Mouse (Mus musculus): Measurements from ENCODE around the gene Msto1. TPM values are rescaled to one million over a fixed set of nuclear protein-coding genes. Genes with fewer than 3 reads are reported as not detected.
"Not testable (repeated sequence)": the region's sequence is repeated elsewhere in the genome, so short reads cannot be mapped to it uniquely, and the experiment has no call there.

The Msto1 gene
- 33.3 and 40.3 TPM in 2 replicates for polyA plus RNA-seq (2012; rRNA removed)

DNA sequence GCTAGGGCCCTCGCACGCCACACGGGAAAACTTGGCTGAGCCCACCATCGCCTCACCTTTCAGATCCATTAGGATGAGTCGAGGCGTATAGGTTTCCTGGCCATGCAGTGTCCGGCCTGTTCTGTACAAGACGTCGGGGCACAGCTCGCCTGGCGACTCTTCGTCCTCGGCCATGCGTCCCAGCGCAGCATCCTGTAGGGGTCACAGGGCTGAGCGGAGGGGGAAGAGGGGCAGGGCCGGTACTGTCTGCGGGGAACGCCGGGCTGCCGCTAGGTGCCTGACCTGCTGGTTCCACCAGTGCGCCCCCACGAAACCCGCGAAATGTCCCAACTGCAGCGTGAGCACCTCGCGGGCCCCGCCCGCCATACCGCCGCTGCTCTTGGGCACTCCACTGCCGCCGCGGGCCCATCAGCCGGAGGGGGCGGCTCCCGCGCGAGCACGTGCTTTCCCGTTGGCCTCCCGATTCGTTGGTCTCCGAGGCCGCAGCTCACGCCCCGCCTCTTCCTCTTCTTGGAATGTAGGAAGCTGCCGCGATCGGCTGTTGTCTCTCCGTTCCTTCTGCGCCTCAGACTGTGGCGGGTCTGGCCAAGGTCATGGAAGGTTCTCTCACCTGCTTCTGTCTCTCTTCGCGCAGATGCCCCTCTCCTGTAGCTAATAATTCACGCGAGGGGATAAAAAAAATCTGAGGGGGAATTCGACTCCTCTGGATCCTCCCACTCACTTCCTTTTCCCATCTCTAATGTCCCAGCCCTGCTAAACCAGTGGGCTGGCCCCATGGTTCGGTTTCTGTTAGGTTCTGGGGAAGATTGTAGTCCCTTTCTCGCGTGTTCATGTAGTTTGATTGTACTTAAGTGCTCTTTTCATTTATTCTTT lies at the start of gene Msto1:
TSS of gene Msto1 (minus strand) at position 489 of the 873 bp plus-strand sequence.
- DNase-seq (ENCODE audit: low read depth), result peak; percentile 38

DNA sequence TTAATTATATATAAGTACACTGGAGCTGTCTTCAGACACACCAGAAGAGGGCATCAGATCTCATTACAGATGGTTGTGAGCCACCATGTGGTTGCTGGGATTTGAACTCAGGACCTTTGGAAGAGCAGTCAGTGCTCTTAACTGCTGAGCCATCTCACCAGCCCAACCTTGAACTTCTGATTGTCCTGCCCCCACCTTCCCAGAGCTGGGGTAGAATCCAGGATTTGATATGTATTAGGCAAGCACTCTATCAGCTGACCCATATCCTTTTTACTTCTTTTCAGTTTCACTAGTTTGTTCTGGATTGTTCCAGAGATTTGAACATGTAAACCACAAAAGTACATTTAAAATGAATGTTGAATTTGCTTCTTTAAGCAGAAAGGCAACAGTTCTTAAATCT lies 49.4 kb upstream of the Msto1 start:
- not testable (repeated sequence) for DNase-seq (ENCODE audit: low read depth)

DNA sequence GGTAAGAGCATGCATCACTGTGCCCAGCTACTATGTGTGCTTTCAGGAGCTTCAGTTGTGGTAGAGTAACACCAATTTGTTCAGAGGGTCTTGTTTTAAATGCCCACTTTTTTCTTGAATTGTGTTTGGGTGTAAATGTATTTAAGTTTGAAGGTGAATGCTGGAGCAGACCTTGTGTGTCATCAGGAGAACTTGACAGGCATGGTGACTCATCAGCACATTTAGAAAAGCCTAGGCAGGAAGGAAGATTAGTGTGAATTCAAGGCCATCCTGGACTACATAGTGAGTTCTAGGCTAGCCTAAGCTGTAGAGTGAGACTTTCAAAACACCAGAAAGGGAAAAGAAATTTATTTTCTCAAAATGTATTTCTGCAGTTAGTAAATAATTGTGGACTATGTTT lies 39.9 kb upstream of the Msto1 start:
- no peak for DNase-seq (ENCODE audit: low read depth)

DNA sequence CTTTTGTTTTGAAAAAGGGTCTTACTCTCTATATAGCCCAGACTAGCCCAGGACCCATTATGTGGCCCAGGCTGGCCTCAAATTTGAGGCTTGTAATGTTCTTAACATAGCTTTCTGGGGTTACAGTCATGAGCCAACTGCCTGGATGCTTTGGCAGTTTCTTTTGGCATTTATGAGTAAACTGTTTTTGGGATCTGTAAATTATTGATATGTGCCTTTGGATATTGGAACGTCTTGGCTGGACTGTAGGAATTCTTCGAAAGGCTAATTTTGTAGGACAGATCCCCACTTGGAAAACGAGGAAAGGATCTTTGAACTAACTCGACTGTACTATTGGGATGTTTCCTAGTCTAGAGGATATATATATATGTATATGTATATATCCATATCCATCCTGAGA lies 39.4 kb upstream of the Msto1 start:
- no peak for DNase-seq (ENCODE audit: low read depth)

DNA sequence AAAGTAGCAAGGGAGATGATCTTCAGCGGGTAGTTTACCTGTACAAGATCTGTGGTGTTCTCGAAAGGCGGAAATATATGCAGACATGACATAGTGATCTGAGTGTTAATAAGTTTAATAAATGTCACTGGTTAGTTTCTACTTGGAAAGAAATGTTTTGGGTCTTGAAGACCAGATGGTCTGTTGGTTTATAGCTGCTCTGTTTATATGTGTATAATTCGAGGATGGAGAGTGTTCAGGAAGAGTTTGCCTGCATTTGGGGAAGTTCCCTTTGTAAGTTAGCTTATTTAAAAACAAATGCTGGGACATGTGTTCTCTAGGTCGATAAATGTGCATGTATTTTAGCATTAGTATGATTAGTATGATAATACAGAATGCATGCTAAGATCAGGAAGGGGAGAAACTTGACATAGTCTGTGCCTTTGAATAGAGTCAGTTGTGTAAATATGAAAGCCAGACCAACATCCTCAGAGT lies 37.6 kb upstream of the Msto1 start:
- no peak for DNase-seq (ENCODE audit: low read depth)

DNA sequence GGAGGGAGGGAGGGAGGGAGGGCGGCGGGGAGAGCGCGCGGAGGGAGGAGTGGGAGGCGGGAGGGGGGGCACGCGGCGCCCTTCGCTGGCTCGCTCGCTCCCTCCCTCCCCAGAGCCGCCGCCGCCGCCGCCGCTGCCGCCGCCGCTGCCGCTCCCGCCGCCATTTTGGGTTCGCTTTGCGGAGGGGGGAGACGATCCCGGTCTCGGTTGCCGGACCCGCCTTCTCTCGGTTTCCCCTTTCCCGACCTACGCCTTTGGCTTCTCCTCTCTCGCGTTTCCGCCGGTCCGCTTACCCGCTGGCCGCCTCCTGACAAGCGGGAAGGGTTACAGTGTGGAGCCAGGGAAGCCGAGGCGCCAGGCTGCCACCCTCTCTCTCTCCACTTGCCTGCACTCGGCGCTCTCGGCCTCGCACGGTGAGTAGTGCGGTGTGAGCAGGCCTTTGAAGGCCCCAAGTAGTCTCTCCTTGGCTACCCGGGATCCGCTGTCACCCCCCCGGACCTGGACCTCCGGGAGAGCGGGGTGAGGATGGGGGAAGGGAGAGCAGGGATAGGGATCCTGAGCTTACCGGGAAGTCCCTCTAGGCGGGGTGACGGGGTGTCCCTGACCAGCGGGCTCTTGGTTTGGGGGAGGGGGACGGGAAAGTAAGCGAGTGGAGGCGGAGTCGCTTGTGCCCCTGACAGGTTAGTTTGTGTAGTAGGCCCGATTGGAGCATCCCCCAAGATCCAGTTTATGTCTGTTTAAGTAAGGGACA lies 37.0 kb upstream of the Msto1 start, which contains the start of the genes Ash1l and Dap3:
TSS of gene Ash1l (plus strand) at position 47 of the 751 bp plus-strand sequence.
TSS of gene Dap3 (minus strand) at position 606 of the 751 bp plus-strand sequence.
- peak; percentile 37 for DNase-seq (ENCODE audit: low read depth)

DNA sequence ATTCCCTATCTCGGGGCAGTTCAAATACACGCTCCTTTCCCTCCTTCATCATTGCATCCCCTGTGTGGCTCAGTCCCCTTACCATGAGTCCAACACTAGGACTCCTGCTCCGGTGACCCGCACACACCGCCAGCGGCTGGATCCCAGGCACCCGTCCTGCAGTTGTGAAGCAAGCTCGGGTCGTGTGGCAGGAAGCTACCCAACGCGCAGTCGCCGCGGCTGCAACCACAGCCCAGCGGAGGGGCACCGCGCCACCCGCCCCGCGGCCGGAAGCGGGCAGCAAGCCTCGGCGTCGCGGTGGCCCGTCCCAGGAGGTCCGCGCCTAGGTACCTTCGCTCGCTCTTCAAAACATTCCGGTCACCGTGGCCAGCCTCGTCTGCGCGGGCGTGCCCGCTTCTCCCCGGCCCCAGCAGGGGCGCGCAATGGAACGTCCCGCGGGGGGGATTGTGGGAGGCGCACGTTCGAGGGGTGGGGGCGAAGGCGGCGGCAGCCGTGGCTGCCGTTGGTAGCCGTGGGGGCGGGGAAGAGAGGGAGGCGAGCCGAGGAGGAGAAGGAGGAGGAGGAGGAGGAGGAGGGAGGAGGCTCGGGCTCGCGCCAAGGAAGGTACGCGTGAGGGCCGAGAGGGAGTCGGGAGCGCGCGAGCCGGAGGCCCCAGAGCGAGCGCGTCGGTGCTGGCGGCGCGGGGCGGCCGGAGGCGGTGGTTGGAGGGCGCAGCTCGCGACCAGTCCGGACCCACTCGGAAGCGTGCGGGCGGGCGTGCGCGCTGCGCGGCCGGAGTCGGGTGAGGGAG lies 36.2 kb upstream of the Msto1 start:
- no peak for DNase-seq (ENCODE audit: low read depth)

DNA sequence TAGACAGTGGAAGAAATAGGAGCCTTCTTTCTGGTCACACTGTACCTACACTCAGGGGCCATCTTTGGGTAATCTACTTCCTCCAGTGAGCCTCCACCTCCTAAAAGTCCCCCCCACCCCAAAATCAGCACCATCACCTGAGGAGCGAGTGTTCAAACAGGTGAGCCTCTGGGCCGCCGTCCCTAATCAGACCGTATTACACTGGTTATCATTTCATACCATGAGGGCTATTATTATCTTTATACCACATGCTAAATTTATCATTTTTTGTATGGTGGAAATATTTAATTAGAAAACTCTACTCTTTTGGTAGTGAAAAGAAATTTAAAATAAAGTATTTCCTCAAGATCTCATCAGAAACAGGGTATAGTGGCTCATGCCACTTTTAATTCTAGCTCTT lies 30.3 kb upstream of the Msto1 start:
- no peak for DNase-seq (ENCODE audit: low read depth)

DNA sequence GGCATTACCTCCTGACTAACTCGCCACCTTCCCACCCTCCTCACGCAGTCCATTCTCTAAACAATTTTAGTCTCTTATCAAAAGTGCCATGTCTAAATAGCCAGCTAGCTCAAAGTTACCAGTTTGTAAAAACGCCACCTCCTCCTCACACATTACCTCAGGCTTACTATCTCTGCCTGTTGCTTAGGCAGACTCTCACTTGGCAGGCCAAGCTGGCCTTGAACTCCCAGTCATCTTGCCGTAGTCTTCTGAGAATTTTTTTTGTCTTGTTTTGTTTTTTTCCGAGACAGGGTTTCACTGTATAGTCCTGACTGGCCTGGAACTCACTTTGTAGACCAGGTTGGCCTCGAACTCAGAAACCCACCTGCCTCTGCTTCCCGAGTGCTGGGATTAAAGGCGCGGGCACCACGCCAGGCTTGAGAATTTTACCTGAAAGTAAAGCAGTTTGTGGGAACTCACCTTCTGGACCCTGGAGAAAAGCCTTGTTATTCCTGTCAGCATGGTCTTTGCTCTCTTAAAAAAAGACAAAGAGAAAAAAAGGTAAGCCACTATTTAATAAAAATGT lies 28.6 kb upstream of the Msto1 start:
- DNase-seq (ENCODE audit: low read depth), result no peak

DNA sequence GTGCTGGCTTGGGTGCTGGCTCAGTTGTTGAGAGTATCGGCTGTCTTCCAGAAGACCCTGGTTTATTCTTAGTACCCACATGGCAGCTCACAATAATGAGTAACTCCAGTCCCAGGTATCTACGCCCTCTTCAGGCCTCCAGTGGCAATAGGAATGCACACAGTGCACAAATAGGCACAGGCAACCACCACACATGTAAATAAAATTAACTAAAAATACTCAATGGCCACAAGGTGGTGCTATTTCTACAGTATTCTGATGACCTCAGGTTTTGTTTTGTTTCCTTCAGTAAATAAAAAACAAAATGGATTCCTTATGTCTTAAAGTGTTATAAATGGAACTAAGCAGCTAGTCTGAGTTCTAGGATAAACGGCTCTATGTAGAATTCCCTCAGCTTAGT lies 25.9 kb upstream of the Msto1 start:
- DNase-seq (ENCODE audit: low read depth), result no peak

DNA sequence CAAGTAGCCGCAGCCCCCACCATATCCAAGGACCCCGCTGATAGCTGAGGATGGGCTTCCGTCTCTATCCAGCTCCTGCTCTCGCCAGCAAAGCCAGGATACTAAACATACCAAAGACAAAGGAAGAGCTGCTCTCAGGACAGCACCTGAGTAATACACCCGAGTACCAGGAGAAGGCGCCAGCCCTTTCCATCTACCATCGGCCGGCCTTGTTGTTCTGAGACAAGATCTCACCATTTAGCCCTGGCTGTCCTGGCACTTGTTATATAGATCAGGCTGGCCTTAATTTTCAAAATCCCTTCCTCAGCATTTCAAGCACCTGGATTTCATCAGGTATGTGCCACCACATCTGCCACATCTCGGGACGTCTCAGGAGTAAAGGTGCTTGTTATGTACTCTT lies 25.3 kb upstream of the Msto1 start:
- DNase-seq (ENCODE audit: low read depth), result no peak

DNA sequence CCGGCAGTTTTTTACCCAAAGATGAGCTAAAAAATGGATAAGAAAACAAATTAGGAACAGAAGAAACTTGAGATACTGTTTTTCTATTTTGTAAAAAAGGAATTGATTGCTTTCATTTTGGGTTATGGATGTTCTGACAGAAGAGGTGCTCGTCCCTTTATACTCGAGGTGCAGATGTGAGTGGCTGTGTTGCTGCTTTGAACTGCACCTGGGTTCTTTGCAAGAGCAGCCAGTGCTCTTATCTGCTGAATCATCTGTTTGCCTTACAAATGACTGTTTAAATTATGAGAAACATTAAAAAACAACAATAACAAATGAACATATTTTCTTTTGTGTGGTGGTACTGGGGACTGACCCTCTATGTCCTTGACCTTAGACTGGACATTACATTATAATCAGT lies 15.7 kb upstream of the Msto1 start:
- no peak for DNase-seq (ENCODE audit: low read depth)

DNA sequence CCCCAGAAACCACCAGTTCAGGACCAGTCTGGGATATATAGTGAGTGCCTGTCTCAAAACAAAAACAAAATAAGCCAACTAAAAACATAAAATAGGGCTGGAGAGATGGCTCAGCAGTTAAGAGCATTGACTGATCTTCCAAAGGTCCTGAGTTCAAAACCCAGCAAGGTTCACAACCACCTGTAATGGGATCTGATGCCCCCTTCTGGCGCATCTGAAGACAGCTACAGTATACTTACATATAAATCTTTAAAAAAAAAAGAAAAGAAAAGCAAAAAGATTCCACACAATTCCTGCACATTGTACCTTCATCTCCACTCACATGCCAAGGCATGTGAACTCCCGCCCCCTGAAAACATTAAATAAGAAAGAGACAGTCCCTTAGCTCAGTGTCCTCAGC lies 11.9 kb upstream of the Msto1 start:
- DNase-seq (ENCODE audit: low read depth), result no peak

DNA sequence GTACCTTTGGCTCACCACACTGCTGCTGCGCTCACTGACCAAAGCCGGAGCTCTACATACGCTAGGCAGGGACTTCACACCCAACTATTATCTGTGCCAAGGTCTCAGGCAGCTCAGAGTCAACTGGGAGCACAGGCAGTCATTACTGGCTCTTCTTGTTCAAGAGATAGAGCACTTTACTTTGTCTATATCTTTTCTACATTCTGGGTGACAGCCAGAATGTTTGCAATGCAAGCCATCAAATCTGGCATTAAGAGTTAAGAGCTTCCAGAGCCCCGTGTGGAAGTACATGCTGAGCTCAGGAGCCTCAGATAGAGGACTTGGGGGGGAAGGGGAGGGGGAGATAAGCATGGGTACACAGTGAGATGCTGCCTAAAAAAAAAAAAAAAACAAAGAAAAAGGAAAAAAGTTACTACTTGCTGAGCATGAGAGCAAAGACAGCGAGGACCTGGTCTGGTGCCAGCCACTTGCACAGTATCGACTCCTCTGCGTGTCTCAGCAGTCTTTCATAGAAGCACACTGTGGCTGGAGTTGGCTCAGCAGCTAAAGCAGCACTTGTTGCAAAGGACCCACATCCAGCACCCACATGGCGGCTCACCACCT lies 10.3 kb upstream of the Msto1 start:
- DNase-seq (ENCODE audit: low read depth), result no peak

DNA sequence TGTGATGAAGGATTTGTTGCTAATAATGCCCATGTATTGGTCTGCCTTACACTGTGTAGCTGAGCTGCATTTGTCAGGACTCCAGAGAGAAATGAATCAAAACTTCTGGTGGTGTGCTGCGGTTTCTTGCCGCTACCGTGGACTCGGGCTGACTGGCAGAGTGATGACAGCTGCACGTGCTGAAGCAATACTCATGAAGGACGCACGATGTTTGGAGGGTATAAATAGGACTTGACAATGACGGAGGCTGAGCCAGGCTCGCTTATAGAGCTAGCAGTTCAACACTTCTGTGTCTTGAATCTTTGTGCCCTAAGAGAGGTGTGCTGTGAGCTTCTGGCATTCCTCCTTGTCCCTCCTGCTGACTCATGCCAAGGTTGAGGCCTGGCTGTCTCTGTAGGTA lies 7.6 kb upstream of the Msto1 start:
- DNase-seq (ENCODE audit: low read depth), result no peak

DNA sequence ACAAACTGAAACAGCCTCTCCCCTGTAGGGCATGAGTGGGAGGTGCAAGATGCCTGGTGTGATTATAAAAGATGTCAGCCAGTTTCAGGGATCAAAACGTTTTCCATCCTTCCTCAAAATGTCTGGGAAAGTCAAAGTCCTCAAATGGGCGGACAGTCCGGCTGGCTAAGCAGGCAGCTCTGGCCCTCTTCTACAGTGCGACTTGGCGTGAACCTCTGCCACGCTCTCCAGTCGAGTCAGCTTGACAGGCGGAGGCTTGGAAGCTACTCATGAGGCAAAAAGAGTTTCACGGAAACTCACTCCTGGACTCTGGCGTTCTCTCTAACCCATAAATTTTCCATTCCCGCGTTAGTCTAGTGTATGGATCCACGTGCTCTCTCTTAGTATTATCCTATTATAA lies 5.2 kb upstream of the Msto1 start:
- no peak for DNase-seq (ENCODE audit: low read depth)

DNA sequence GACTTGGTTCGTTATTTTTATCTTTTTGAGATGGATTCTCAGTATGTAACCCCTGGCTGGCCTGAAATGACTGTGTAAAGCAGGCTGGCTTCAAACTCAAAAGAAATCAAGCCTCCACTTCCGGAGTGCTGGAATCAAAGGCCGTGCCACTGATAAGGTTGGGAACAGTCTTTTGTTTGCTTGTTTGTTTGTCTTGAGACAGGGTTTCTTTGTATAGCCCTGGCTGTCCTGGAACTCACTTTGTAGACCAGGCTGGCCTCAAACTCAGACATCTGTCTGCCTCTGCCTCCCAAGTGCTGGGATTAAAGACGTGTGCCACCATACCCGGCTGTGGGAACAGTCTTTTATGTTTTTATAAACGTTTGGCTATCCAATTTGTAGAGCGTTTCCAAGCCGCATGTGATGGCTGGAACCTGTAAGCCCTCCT lies 598 bp upstream of the Msto1 start:
- no peak for DNase-seq (ENCODE audit: low read depth)

DNA sequence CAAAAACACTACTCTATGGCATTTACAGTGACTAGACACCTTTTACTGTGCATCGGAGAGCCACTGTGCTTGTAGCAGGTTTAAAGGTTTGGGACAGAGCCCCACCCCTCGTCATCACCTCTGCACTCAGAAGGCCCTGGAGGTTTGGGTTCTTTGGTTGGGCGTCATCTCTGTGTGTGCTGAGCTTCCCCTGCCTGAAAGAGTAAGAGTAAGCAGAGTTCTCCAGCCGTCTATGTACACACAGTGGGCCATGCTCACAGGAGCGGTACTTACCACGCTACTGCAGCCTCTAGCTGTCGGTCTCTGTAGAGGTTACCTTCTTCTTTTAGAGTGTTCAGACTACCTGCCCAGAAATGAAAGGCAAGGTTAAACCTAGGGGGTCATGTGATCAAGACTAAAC lies 1.2 kb downstream of the Msto1 start:
- DNase-seq (ENCODE audit: low read depth), result no peak

DNA sequence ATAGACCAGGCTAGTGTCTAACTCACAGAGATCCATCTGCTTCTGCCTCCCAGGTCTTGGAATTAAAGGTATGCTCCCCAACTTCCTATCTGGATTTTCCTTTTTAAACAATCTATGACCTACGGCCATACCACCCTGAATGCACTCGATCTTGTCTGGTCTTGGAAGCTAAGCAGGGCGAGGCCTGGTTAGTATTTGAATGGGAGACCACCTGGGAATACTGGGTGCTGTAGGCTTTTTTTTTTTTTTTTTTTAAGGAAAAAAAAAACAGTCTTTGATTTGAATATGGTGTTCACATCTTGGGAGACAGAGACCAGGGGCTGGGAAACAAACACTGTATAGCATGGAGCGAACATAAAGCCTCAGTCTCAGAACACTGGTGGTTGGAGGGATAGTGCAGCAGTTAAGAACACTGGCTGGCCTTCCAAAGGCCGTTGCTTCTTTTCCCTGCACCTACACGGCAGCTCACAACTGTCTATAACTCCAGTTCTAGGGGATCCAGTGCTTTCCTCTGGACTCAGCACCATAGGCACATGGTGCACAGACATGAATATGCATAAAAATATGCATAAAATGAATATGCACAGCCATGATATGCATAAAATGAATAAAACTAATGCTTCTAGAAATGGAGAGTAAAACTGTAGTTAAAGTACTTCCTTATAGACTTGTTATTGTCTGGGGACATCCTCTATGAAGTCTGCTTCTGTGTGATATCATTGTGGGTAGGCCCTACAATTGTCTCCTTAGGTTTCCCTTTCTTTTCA lies 7.2 kb downstream of the Msto1 start:
- DNase-seq (ENCODE audit: low read depth), result no peak

DNA sequence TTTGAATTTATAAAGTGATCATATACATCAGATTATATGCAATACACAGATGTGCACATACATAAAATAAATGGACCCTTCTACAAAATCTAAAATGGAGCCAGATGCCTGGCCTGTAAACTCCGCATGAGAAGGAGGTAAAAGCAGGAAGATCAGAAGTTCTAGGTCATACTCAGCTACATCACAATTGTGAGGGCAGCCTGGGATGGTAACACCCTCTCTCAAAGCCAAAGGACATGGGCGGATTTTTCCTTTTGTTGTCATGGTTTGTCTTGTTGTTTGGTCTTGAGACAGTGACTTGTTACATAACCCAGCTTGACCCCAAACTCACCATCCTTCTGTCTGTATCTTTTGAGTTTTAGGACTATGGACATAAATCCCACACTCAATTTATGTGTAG lies 8.1 kb downstream of the Msto1 start:
- DNase-seq (ENCODE audit: low read depth), result no peak
